Mouse (Mus musculus) ZHBTc4 (cell line): ENCODE measurements around the gene Aunip.

ENCODE experiments used
- DNase-seq: peaks from one replicate; pipeline ENCODE4 v3.0.0-alpha.2; 2011; ENCODE audit warnings: low read depth, low spot score

Gene Aunip

GRCm38 (mm10) chr4:134510845-134511411 is at the start of gene Aunip:
Gene Aunip (plus strand): TSS chr4:134510999.
- DNase-seq: peak; percentile 97

DNA sequence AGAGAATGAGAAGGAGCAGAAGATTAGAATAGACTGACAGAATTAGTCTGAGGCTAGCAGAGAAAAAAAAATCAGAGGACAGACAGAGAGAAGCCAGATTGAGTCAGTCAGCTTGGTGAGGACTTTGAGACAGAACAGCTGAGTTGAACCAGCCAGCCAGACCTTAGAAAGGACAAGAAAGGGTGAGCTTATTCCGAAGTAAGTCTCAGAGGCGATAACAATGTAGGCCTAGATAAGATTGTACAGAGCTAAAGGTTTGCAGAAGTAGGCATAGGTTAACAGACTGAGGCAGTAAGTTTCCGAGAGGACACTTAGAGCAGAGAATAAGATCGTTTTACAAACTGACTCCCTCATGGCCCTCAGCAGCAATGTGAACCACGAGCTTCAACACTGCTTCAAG is 49.5 kb upstream of the Aunip start:
- no peak for DNase-seq

GRCm38 (mm10) chr4:134465789-134466188 is 45.0 kb upstream of the Aunip start:
- DNase-seq: no peak

DNA sequence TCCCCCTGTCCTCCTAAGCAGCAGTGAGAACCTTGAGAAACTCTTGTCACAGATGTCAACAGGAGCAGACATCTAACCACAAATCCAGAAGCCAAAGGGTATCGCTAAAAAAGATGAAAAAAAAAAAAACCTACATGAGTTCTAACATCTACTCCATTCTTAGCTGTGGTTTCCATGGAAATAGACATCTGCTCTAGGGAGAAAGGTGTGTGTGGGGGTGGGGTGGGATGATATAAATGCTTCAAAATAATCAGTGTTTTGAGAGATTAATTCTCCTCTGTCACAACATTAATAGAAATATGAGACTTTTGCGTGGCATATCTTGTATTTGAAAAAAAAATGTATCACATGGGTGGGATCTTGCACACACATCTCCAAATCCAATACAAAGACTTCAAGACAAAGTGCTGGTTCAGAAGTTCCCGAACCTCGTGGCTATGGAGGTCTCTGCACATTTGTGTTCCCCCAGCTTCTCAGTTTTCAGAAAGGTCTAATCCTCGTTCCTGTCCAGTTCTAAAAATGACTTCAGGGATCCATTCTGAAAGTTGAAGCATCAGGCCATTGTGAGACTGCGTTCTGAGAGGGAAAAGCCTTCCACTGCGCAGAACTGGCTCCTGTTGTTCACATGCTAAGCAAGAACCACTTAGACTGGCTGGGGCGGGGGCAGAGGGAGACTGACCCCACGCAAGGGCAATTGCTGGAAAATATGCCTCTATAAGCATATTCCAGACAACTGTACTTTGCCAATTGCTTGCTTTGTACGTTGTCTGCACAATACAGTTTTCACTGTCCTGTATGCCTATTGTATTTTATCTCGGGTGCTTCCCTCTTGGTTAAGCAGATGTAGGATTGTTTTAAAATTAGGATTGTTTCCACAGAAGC is 44.2 kb upstream of the Aunip start:
- no peak for DNase-seq

GRCm38 (mm10) chr4:134467435-134468214 is 43.2 kb upstream of the Aunip start:
- peak; percentile 96 for DNase-seq

DNA sequence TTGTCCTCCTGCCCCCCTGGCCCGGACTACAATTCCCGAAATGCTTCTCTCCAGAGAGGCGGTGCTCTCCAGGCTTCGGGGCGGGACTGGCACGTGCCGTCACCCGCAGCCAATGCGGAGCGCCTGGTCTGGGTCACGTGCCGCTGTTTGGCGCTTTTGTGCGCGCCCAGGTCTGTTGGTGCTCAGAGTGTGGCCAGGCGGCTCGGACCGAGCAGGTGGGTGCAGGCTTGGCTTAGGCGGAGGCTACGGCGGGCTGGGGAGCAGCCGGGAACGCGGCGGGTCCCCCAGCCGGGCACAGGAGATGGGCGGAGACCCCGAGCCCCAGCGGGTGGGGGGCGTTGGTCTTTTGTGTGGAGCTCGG is 42.6 kb upstream of the Aunip start, which contains the start of gene Stmn1:
TSS of gene Stmn1 (plus strand) at position 106 of the 361 bp plus-strand sequence.
- DNase-seq: peak; percentile 100

GRCm38 (mm10) chr4:134468578-134469266 is 42.1 kb upstream of the Aunip start:
- peak; percentile 96 for DNase-seq

GRCm38 (mm10) chr4:134469341-134469796 is 41.4 kb upstream of the Aunip start:
- peak; percentile 56 for DNase-seq

DNA sequence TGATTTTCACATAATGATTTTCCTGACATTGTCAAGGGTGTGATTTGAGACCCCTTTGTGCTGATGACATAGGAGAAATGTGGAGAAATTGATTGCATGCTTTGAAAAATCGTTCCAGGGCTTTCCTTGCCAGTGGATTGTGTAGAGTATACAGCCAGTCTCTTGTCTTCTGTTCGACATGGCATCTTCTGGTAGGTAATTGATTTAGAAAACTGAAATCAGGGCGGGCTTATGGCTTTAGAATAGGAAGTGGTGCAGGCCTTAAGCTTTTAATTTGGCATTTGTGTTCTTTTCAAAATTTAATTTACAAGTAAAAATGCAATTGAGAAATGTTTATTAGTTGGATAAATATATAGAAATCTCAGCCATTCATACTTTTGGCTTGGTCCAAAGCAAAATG is 40.8 kb upstream of the Aunip start:
- no peak for DNase-seq

- peak; percentile 68 for DNase-seq
Observed at GRCm38 (mm10) chr4:134471469-134471868, 39.3 kb upstream of the Aunip start.

DNA sequence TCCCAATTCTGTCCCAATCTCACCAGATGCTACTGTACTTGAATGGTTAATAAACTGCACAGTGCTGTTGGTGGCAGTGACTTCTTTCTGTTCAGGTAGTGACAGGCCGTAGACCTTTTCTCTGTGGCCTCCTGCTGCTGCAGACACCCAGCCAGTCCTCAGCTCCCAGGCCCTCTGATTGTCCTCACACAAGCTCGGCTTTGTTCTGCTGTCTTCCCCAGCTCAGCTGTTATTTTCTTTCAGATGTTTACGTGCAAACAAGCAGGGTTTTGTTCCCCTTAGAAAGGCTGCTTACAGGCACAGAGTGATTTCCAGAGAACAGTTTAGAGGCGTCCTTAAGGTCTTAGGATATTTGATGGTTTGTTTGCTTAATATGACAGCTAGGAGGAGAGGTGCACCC is 37.0 kb upstream of the Aunip start:
- DNase-seq: no peak

- DNase-seq: no peak
Observed at GRCm38 (mm10) chr4:134474240-134474639, 36.6 kb upstream of the Aunip start.

DNA sequence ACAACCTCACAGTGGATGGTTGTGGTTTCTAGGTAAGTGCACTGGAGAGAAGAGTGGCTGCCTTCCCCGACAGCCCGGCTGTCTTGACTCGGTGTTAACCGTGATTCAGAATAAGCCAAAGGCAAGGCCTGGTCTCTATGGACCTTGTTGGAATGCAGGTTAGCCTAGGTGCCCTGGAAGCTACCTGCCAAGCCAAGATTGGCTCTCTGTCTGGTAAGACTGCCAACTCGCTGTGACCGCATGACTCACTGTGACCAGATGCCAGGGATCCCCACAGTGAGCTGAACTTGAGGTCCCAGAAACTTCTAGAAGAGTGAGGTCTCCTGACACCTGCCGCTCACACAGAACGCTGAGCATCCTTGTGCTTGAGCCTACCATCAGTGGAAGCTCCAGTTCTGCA is 33.9 kb upstream of the Aunip start:
- no peak for DNase-seq

DNA sequence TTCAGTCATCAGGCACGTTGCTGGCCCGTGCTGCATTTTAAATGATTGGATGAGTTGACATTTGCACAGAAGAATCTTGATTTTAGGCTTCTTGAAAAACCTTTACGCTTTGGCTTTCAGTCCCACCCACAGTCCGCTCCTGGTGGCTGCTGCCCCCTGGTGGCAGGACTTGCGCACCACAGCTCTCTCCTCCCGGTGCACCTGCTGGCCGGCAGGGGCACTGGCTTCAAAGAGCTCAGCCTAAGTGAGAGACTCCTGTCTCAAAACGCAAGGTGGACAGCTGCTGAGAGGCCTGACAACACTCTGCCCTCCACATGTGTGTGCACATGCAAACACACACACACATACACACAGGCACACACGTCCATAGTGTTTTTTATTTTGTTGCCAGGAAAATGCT is 32.8 kb upstream of the Aunip start:
- DNase-seq: peak; percentile 94

DNA sequence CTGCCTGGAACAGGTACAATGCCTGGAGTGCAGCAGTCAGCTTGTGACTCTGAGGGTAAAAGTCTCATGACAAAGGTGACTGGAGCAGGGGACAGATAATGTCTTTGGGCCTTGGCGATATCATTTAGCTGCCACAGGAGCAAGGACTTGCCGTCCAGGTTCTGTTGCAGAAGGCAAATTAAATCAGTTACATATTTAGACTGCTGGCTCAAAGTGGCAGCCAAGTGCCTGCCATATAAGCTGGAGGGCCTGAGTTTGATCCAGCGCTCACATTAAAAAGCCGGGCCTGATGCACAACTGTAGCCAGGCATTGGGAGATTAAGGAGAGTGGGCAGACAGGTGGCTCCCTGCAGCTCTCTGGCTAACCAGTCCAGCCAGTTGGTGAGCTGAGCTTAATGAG is 31.0 kb upstream of the Aunip start:
- no peak for DNase-seq

- peak; percentile 97 for DNase-seq
Observed at GRCm38 (mm10) chr4:134480864-134481263, 29.9 kb upstream of the Aunip start.

DNA sequence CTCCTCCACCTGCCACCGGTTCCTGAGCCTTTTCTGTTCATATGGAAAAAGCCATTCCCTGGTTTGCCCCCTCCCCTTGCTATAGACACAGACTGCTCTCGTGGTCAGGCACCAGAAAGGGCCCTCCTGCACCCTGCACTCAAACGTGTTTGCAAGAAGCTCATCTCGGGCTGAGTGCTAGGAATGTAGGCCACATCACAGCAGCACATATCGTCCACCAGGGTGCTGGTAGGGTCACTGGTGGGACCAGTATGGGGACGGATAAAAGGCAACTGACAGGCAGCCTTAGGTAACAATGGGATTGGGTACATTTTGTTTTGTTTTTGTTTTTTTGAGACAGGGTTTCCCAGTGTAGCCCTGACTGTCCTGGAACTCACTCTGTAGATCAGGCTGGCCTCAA is 29.5 kb upstream of the Aunip start:
- no peak for DNase-seq

DNA sequence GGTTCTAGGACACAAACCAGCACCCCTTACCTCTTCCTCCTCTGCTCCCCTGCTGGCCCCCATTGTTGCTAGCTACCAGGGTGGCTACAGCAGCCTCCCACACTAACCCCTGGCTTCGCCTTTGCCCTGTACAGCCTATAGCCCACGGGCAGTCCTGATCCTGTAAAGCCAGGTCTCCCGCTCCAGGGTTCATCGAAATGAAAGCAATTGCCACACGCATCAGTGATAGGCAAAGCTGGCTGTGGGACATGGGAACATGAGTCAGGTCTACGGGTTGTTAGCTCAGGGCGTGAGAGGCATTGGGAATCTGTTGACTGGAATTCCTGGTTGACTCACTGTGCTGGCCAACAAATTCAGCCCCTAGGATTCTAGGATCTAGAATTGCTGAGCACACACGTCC is 28.4 kb upstream of the Aunip start:
- no peak for DNase-seq

DNA sequence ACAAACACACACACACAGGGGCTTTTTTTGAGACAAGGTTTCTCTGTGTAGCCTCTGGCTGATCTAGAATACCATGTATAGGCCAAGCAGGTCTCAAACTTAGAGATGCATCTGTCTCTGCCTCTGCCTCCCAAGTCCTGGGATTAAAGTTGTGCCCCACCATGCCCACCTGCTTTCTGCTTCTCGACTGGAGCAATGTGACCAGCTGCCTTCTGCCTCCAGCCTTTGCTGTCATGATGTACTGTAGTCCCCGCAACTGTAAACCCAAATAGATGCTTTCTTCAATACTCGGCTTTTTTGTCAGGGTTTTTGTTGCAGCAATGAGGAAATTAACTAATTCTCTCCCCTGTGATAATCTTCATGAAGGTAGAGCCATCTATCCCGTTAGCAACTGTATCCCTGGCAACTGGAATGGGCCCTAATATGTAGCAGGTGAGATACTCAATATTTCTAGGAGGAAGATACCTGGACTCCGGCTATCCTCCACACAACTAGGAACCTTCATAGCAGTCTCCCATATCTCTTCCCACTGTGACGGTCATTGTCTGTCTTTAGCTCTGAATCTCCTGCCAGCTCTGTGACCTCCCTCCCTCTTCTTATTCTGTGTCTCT is 27.6 kb upstream of the Aunip start:
- DNase-seq: no peak

DNA sequence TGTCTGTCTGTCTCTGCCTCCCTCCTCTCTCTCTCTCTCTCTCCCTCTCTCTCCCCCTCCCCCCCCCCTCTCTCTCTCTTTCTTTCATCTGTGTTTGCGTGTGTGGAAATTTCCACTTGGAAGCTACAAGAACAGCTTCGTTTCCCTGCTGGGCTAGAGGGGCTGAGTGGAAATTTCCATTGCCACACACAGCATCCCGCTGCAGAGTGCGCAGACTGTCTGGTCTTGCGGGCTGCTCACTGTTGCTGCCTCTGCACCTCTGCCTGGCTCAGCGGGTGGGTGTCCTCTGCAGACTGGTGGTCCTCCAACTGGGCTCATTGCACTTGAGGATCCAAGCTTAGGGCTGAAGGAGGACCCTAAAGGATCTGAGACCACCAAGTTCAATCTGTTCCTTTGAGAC is 27.1 kb upstream of the Aunip start:
- DNase-seq: peak; percentile 49

DNA sequence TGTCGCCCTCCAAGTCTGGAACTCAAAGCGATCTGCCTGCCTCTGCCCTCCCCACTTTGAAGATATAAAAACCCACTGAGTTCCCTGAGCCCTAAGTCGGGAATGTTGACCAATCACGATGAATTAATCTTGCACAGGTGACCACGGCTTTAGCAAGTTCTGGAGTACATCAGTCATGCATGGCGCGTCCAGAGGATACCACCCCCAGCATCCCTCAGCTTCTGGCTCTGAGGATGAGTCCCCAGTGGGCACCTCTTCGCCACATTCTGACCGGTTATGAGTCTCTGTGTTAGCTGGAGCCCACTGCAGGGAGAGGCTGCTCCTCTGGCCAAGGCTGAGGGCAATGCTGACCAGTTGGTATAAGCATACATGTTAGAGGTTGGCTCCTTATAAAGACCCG is 26.6 kb upstream of the Aunip start:
- no peak for DNase-seq
